Mouse (Mus musculus): ENCODE data around the gene Gosr1. TPM values are rescaled to one million over a fixed set of nuclear protein-coding genes. Genes with fewer than 3 reads are reported as not detected.
A peak's percentile ranks its signal among the peaks of the same experiment; 100 is the strongest.

The Gosr1 gene
- polyA plus RNA-seq, 1 experiment from 2014 or later, result 17.7 TPM

DNA sequence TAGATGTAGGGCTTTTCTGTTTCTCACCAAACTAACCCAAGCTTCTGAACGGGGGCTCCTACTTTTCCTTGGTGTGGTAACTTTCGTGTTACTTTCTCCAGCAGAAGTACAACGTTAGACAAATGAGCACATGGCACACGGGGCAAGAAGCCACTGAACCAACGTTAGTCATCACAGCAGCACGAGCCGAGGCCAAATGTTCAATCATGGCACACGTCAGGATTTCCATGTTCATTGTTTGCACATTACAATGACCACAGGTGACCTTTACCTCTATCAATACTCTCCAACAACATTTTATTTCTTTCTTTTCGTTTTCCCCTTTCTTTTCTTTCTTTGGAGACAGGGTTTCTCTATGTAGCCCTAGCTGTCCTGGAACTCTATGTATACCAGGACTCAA is 14.6 kb downstream of the Gosr1 start:
- Histone ChIP-seq H3K27me3 (ENCODE audit: control insufficient read depth, insufficient read depth, low read length) (no peaks in the 10 kb centered on the region), H3K9me3 (ENCODE audit: control insufficient read depth, low read length) (no peaks in the 10 kb centered on the region), H3K4me3 (ENCODE audit: low read depth, low read length) (no peak overlapping the region), H3K9ac (ENCODE audit: low read length) (no peak overlapping the region), H3K4me1 (replicated peaks; ENCODE audit: control insufficient read depth, insufficient read depth) (no peaks in the 10 kb centered on the region), H3K4me2 (replicated peaks; ENCODE audit: low read depth) (no peak overlapping the region), H3K36me3 (ENCODE audit: control insufficient read depth, insufficient read depth, low read length) (peaks cover 33% of the 10 kb centered on the region), H3K27ac (replicated peaks) (no peak overlapping the region)
- 84% methylated on average over 9 of the region's 9 CpGs for WGBS
- no peak for DNase-seq (ENCODE audit: low spot score)
- TF ChIP-seq CTCF (IDR thresholded peaks at IDR 0.05; ENCODE audit: low read depth), result no peak
- no peak for TF ChIP-seq EP300 (optimal IDR thresholded peaks at IDR 0.05)
- no peak for ATAC-seq (ENCODE audit: low FRiP score, low TSS enrichment)

GRCm38 (mm10) chr11:76745921-76746320 is 17.5 kb downstream of the Gosr1 start:
- H3K36me3 ChIP-seq (ENCODE audit: control insufficient read depth, insufficient read depth, low read length), result peaks cover 32% of the 10 kb centered on the region
- WGBS, result 93% methylated on average over 1 of the region's 1 CpGs
- no peak for ATAC-seq (ENCODE audit: low FRiP score, low TSS enrichment)

DNA sequence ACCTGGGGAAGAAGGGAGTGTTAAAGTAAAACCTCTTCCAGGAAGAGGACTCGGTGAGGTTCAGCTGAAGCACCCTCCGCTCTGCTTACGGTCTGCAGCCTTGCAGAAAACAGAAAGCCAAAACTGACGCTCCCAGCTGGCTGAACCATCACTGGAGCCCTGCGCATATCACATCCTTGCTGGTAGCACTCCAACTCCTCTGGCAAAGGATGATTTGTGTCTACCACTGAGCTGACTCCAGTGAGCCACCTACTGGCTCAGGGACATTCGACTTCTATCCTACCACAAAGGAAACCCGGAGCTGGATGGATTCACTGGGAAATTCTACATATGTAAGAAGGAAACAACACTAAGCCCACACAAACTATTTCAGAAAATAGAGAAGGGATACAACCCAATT is 18.8 kb downstream of the Gosr1 start:
- H3K4me3 ChIP-seq (ENCODE audit: low read depth, low read length), result no peak overlapping the region
- ATAC-seq (ENCODE audit: low FRiP score, low TSS enrichment) (no peak), DNase-seq (ENCODE audit: low spot score) (no peak)
- no peaks in the 10 kb centered on the region for H3K4me1 ChIP-seq (replicated peaks; ENCODE audit: control insufficient read depth, insufficient read depth)
- no peaks in the 10 kb centered on the region for H3K9me3 ChIP-seq (ENCODE audit: control insufficient read depth, low read length)
- H3K4me2 ChIP-seq (replicated peaks; ENCODE audit: low read depth), result no peak overlapping the region
- no peak overlapping the region for H3K27ac ChIP-seq (replicated peaks)
- H3K27me3 ChIP-seq (ENCODE audit: control insufficient read depth, insufficient read depth, low read length), result no peaks in the 10 kb centered on the region
- H3K9ac ChIP-seq (ENCODE audit: low read length), result no peak overlapping the region
- no peak for TF ChIP-seq EP300 (optimal IDR thresholded peaks at IDR 0.05)
- peak; percentile 67 for TF ChIP-seq CTCF (IDR thresholded peaks at IDR 0.05; ENCODE audit: low read depth)
- peaks cover 25% of the 10 kb centered on the region; the same call in 1 of the 2 replicates for H3K36me3 ChIP-seq (ENCODE audit: control insufficient read depth, insufficient read depth, low read length)
- 69% methylated on average over 7 of the region's 7 CpGs for WGBS

More at GRCm38 (mm10) chr11:76745921-76746320, 17.5 kb downstream of the Gosr1 start:
- no peak for TF ChIP-seq EP300 (optimal IDR thresholded peaks at IDR 0.05)
- no peak for TF ChIP-seq CTCF (IDR thresholded peaks at IDR 0.05; ENCODE audit: low read depth)
- Histone ChIP-seq H3K4me2 (replicated peaks; ENCODE audit: low read depth) (no peak overlapping the region), H3K27me3 (ENCODE audit: control insufficient read depth, insufficient read depth, low read length) (no peaks in the 10 kb centered on the region), H3K9me3 (ENCODE audit: control insufficient read depth, low read length) (no peaks in the 10 kb centered on the region), H3K27ac (replicated peaks) (no peak overlapping the region), H3K9ac (ENCODE audit: low read length) (no peak overlapping the region), H3K4me3 (ENCODE audit: low read depth, low read length) (no peak overlapping the region), H3K4me1 (replicated peaks; ENCODE audit: control insufficient read depth, insufficient read depth) (no peaks in the 10 kb centered on the region)
- no peak for DNase-seq (ENCODE audit: low spot score)

GRCm38 (mm10) chr11:76742511-76742910 is 20.9 kb downstream of the Gosr1 start:
- Histone ChIP-seq H3K4me2 (replicated peaks; ENCODE audit: low read depth) (no peak overlapping the region), H3K36me3 (ENCODE audit: control insufficient read depth, insufficient read depth, low read length) (peaks cover 17% of the 10 kb centered on the region; the same call in 1 of the 2 replicates), H3K9me3 (ENCODE audit: control insufficient read depth, low read length) (no peaks in the 10 kb centered on the region), H3K4me3 (ENCODE audit: low read depth, low read length) (no peak overlapping the region), H3K27ac (replicated peaks) (no peak overlapping the region), H3K4me1 (replicated peaks; ENCODE audit: control insufficient read depth, insufficient read depth) (no peaks in the 10 kb centered on the region), H3K27me3 (ENCODE audit: control insufficient read depth, insufficient read depth, low read length) (no peaks in the 10 kb centered on the region), H3K9ac (ENCODE audit: low read length) (no peak overlapping the region)
- TF ChIP-seq EP300 (optimal IDR thresholded peaks at IDR 0.05) (no peak), CTCF (IDR thresholded peaks at IDR 0.05; ENCODE audit: low read depth) (no peak)
- ATAC-seq (ENCODE audit: low FRiP score, low TSS enrichment), result no peak
- DNase-seq (ENCODE audit: low spot score), result no peak
- WGBS, result 93% methylated on average over 7 of the region's 7 CpGs

DNA sequence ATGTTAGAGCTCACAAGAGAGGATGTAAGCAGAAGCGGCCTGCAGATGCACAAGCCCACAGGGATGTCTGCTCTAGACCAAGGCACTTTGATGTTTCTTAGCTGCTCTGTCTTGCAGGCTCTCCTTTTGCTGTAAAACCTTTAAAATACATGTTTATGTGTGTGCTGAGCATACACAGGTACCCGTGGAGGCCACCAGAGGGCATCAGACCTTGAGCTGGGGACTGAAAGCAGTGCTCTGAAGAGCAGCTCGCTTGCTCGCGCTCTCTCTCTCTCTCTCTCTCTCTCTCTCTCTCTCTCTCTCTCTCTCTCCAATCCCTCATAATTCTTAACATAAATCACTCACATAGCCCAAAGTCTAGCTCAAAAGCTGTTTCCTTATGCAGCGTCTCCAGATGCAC is 24.3 kb downstream of the Gosr1 start:
- H3K4me2 ChIP-seq (replicated peaks; ENCODE audit: low read depth), result no peak overlapping the region
- no peaks in the 10 kb centered on the region for H3K27me3 ChIP-seq (ENCODE audit: control insufficient read depth, insufficient read depth, low read length)
- H3K36me3 ChIP-seq (ENCODE audit: control insufficient read depth, insufficient read depth, low read length), result peaks cover 8% of the 10 kb centered on the region; the same call in 1 of the 2 replicates
- no peak overlapping the region for H3K9ac ChIP-seq (ENCODE audit: low read length)
- H3K4me1 ChIP-seq (replicated peaks; ENCODE audit: control insufficient read depth, insufficient read depth), result no peaks in the 10 kb centered on the region
- TF ChIP-seq CTCF (IDR thresholded peaks at IDR 0.05; ENCODE audit: low read depth) (peak; percentile 68), EP300 (optimal IDR thresholded peaks at IDR 0.05) (no peak)
- no peaks in the 10 kb centered on the region for H3K9me3 ChIP-seq (ENCODE audit: control insufficient read depth, low read length)
- DNase-seq (ENCODE audit: low spot score) (peak; percentile 27), ATAC-seq (ENCODE audit: low FRiP score, low TSS enrichment) (no peak)
- H3K27ac ChIP-seq (replicated peaks), result no peak overlapping the region
- 69% methylated on average over 6 of the region's 6 CpGs for WGBS
- H3K4me3 ChIP-seq (ENCODE audit: low read depth, low read length), result no peak overlapping the region

- 76% methylated on average over 4 of the region's 4 CpGs for WGBS
Observed at GRCm38 (mm10) chr11:76735753-76736324, 27.5 kb downstream of the Gosr1 start.

More at GRCm38 (mm10) chr11:76735753-76736324, 27.5 kb downstream of the Gosr1 start:
- H3K4me2 ChIP-seq (replicated peaks; ENCODE audit: low read depth), result no peak overlapping the region
- ATAC-seq (ENCODE audit: low FRiP score, low TSS enrichment) (no peak), DNase-seq (ENCODE audit: low spot score) (no peak)
- no peak overlapping the region for H3K27ac ChIP-seq (replicated peaks)
- TF ChIP-seq EP300 (optimal IDR thresholded peaks at IDR 0.05) (no peak), CTCF (IDR thresholded peaks at IDR 0.05; ENCODE audit: low read depth) (no peak)
- H3K9ac ChIP-seq (ENCODE audit: low read length), result no peak overlapping the region
- H3K27me3 ChIP-seq (ENCODE audit: control insufficient read depth, insufficient read depth, low read length), result no peaks in the 10 kb centered on the region
- peaks cover 12% of the 10 kb centered on the region for H3K36me3 ChIP-seq (ENCODE audit: control insufficient read depth, insufficient read depth, low read length)
- H3K4me3 ChIP-seq (ENCODE audit: low read depth, low read length), result no peak overlapping the region
- H3K9me3 ChIP-seq (ENCODE audit: control insufficient read depth, low read length), result no peaks in the 10 kb centered on the region
- H3K4me1 ChIP-seq (replicated peaks; ENCODE audit: control insufficient read depth, insufficient read depth), result no peaks in the 10 kb centered on the region

All from stomach, postnatal 0 days (tissue).